Mouse (Mus musculus): ENCODE results near the gene Bglap2.
"Not testable (repeated sequence)": the region's sequence is repeated elsewhere in the genome, so short reads cannot be mapped to it uniquely, and the experiment has no call there.

Gene Bglap2

GRCm38 (mm10) chr3:88378599-88378998 lies at the start of gene Bglap2:
Gene Bglap2 (minus strand): TSS chr3:88378699.
- DNase-seq (ENCODE audit: extremely low read depth, insufficient read length, low spot score) = not testable (repeated sequence)

- DNase-seq (ENCODE audit: extremely low read depth, insufficient read length, low spot score) = no peak
These were observed 48.9 kb upstream of the Bglap2 start for GRCm38 (mm10) chr3:88427342-88427905.

- DNase-seq (ENCODE audit: extremely low read depth, insufficient read length, low spot score) = no peak
These were observed 47.4 kb upstream of the Bglap2 start for GRCm38 (mm10) chr3:88425708-88426420.

GRCm38 (mm10) chr3:88425330-88425689 lies 46.8 kb upstream of the Bglap2 start:
- DNase-seq (ENCODE audit: extremely low read depth, insufficient read length, low spot score) = no peak

- peak; percentile 82 for DNase-seq (ENCODE audit: extremely low read depth, insufficient read length, low spot score)
These were observed 46.3 kb upstream of the Bglap2 start, which contains the start of gene Slc25a44 for GRCm38 (mm10) chr3:88424605-88425329. Gene Slc25a44 (minus strand): TSS chr3:88425139.

- DNase-seq (ENCODE audit: extremely low read depth, insufficient read length, low spot score) = no peak
These were observed 43.7 kb upstream of the Bglap2 start for GRCm38 (mm10) chr3:88422020-88422720.

GRCm38 (mm10) chr3:88420771-88421170 lies 42.3 kb upstream of the Bglap2 start:
- DNase-seq (ENCODE audit: extremely low read depth, insufficient read length, low spot score) = no peak

DNA sequence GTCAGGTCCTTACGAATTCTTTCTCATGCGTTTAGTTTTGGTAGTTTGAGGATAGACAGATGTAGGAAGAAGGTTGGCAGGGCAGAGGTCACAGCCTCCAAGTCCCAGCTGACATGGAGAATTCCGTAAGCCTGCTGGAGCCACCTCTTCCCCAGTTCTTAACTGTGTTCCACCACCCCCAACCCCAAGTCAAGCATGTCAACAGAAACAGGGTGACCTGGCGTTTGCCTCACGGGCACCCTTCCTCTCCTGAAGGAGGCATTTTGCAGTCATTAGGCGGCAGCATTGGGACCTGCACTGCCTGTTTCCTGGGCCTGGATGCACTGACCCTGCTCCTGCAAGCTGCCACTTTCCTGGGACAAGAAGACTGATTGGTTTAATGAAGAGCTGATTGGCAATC lies 39.5 kb upstream of the Bglap2 start:
- no peak for DNase-seq (ENCODE audit: extremely low read depth, insufficient read length, low spot score)

DNA sequence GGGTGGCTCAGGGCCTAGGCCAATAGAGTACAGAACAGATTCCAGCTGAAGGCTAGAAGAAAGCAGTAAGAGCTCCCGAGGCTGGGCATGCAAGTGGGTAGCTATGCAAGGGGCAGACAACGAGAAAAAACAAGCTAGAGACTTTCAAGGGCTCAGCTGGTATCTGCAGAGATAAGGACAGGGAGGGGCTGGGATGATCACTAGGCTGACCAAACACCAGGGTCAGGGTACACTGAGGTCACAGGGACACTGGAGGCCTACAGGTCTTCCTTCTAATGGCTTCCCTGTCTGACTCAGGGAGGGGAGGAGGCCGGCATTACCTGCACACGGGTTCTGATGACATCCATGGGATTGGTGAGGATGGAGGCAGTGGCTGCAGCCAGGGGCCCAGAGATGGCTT lies 37.2 kb upstream of the Bglap2 start:
- no peak for DNase-seq (ENCODE audit: extremely low read depth, insufficient read length, low spot score)

DNA sequence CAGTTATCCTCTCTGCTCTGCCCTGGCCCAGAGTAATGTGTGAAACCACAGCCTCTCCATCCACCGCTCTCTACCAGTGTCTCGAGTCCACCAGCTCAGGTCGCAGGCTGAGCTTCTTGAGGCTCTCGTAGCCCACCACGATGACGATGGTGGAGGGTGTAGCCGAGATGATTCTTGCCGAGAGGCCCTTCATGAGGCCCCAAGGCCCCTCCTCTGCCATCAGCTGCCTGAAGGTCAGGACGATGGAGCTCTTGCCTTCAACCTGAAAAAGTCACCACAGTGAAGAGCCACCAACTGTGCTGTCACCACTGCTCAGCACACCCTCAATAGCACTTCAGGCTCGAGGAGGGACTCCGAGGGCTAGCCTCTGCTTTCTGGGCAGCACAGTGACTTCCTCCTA lies 34.1 kb upstream of the Bglap2 start:
- no peak for DNase-seq (ENCODE audit: extremely low read depth, insufficient read length, low spot score)

GRCm38 (mm10) chr3:88411681-88412080 lies 33.2 kb upstream of the Bglap2 start:
- no peak for DNase-seq (ENCODE audit: extremely low read depth, insufficient read length, low spot score)

- DNase-seq (ENCODE audit: extremely low read depth, insufficient read length, low spot score) = no peak
These were observed 32.1 kb upstream of the Bglap2 start for GRCm38 (mm10) chr3:88410645-88411031.

DNA sequence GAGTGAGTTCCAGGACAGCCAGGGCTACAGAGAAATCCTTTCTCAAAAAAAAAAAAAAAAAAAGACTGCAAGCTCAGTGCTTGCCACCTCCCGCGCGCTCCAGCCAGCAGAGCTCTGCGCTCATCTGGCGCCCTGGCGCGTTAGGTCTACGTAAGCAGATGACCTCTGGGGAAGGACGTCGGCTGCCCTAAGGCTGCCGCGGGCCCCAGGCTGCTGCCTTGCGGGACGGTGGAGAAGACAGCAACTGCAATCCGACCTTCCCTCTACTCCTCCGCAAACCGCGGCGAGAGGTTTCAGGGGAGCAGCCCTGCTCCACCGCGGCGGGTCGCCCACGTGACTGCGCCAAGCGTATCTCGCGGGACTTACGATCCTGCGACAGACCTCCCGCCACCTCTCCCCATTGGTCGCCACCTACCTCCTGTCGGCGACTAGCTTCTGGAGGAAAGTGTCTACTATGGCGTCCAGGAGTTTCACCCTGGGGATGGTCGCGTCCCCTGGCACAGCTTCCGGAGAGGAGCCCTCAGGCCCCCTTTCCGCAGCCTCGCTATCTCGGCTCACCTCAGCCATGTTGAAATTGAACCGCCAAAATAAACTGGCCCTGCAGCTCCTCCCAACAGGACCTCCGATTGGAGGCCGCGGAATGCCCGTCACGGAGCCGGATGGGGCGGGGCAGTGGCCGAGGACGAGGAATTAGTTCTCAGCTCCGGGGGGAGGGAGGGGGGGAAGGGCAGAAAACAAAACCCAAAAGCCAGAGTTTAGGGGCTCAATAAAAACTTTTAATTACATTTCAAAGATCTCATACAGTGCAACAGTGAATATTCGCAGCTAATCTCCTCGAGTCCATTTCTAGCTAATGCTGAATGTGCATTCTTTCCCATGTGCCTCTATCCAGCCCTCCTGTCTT lies 31.5 kb upstream of the Bglap2 start, which contains the start of gene Pmf1:
TSS of gene Pmf1 (minus strand) at position 591 of the 904 bp plus-strand sequence.
- peak; percentile 99 for DNase-seq (ENCODE audit: extremely low read depth, insufficient read length, low spot score)

- no peak for DNase-seq (ENCODE audit: extremely low read depth, insufficient read length, low spot score)
These were observed 30.5 kb upstream of the Bglap2 start for GRCm38 (mm10) chr3:88408953-88409352.

GRCm38 (mm10) chr3:88407529-88407928 lies 29.0 kb upstream of the Bglap2 start:
- DNase-seq (ENCODE audit: extremely low read depth, insufficient read length, low spot score) = no peak

DNA sequence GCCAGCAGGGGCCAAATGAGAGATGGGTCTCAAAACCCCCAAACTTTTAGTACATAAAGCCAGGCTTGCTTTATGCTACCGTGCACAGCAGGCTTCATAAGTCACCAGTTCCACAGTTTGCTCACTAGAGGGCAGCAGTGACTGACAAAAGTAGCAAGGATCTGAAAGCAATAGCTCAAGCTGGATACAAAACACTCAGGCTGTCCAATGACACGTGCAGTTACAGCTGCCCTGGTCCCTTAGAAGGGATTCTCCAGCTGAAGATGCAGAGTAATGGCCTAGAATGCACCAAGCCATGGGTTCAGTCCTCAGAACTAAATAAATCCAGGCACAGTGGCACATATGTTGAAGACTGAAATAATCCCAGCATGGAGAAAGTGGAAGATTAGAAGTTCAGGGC lies 28.6 kb upstream of the Bglap2 start:
- peak; percentile 46 for DNase-seq (ENCODE audit: extremely low read depth, insufficient read length, low spot score)

DNA sequence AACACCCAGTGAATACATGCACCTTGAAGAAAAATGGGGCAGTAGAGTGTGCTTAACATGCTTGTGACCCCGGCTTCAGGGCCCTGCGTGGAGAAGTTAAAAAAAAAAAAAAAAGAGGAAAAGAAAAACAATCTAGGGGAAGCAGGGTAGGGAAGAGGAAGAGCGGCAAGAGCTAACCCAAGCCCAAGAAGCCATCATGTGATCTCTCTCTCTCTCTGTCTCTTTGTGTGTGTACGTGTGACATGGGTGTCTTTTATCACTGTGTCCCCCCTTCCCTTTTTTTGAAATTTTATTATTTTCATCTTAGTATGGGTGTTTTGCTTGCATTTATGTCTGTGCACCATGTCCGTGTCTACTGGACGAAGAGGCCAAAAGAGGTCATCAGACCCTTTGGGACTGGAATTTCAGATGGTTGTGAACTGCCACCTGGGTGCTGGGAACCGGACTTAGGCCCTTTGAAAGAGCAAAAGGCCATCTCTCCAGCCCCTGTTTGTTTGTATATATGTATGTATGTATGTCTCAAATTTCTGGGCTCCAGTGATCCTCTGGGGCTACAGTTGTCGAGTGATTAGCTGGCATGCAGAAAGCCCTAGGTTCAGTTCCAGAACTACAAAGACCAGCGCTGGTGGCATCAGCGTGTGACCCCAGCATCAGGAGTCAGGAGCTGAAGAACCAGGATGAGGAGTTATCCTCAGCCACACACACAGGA lies 25.2 kb upstream of the Bglap2 start:
- DNase-seq (ENCODE audit: extremely low read depth, insufficient read length, low spot score) = no peak

DNA sequence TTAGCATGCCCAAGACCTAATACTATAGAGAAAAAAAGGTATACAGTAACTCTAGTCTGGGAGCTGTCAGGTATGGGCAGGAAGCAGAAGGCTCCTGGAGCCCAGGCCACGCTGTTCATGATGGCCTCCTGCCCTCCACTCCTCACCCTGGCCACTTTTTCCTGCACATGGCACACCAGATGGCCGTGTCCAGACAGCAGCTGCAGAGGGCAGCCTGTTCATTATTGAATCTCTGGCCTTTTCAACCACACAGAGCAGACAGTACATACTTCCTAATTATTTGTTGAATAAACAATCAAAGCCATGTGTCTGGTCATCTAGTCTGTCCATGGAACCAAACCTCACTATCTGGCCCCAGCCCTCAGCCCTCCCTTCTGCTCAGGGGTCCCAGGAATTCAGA lies 20.2 kb upstream of the Bglap2 start:
- DNase-seq (ENCODE audit: extremely low read depth, insufficient read length, low spot score) = no peak

GRCm38 (mm10) chr3:88395742-88396141 lies 17.2 kb upstream of the Bglap2 start:
- DNase-seq (ENCODE audit: extremely low read depth, insufficient read length, low spot score) = no peak

GRCm38 (mm10) chr3:88395288-88395687 lies 16.8 kb upstream of the Bglap2 start:
- DNase-seq (ENCODE audit: extremely low read depth, insufficient read length, low spot score) = no peak

All from 3134 (cell line).